Mouse (Mus musculus): ENCODE data around the gene Treml1. TPM values are rescaled to one million over a fixed set of nuclear protein-coding genes. Genes with fewer than 3 reads are reported as not detected.

Gene Treml1
- total and polyA plus RNA-seq, 2 experiments from 2014 or later: 0.21 to 0.66 TPM

GRCm38 (mm10) chr17:48389442-48389841 is 29.7 kb downstream of the Treml1 start:
- 92% methylated on average over 5 of the region's 5 CpGs for WGBS
- Histone ChIP-seq H3K4me1 (ENCODE audit: insufficient read depth, low read length) (no peaks in the 10 kb centered on the region), H3K36me3 (ENCODE audit: insufficient read depth, low read length) (peaks cover 65% of the 10 kb centered on the region), H3K9ac (replicated peaks; ENCODE audit: low read length, poor library complexity, severe bottlenecking) (no peak overlapping the region), H3K9me3 (ENCODE audit: low read length) (no peaks in the 10 kb centered on the region), H3K27me3 (ENCODE audit: insufficient read depth, low read length) (no peaks in the 10 kb centered on the region), H3K27ac (ENCODE audit: low read depth, low read length) (no peak overlapping the region), H3K4me2 (ENCODE audit: low read depth, low read length, poor library complexity, severe bottlenecking) (no peak overlapping the region), H3K4me3 (ENCODE audit: low read depth, low read length) (no peak overlapping the region)
- DNase-seq (ENCODE audit: low spot score) (no peak), ATAC-seq (ENCODE audit: low FRiP score) (no peak)
- no peak for TF ChIP-seq CTCF (IDR thresholded peaks at IDR 0.05)

GRCm38 (mm10) chr17:48391446-48391845 is 31.7 kb downstream of the Treml1 start:
- Histone ChIP-seq H3K27ac (ENCODE audit: low read depth, low read length) (no peak overlapping the region), H3K4me1 (ENCODE audit: insufficient read depth, low read length) (no peaks in the 10 kb centered on the region), H3K9ac (replicated peaks; ENCODE audit: low read length, poor library complexity, severe bottlenecking) (no peak overlapping the region), H3K4me2 (ENCODE audit: low read depth, low read length, poor library complexity, severe bottlenecking) (no peak overlapping the region), H3K27me3 (ENCODE audit: insufficient read depth, low read length) (no peaks in the 10 kb centered on the region), H3K4me3 (ENCODE audit: low read depth, low read length) (no peak overlapping the region), H3K36me3 (ENCODE audit: insufficient read depth, low read length) (peaks cover 71% of the 10 kb centered on the region), H3K9me3 (ENCODE audit: low read length) (no peaks in the 10 kb centered on the region)
- no peak for TF ChIP-seq CTCF (IDR thresholded peaks at IDR 0.05)
- no peak for DNase-seq (ENCODE audit: low spot score)
- no peak for ATAC-seq (ENCODE audit: low FRiP score)
- 89% methylated on average over 5 of the region's 5 CpGs for WGBS

GRCm38 (mm10) chr17:48392616-48393015 is 32.9 kb downstream of the Treml1 start:
- H3K9ac ChIP-seq (replicated peaks; ENCODE audit: low read length, poor library complexity, severe bottlenecking): no peak overlapping the region
- DNase-seq (ENCODE audit: low spot score) (no peak), ATAC-seq (ENCODE audit: low FRiP score) (no peak)
- no peaks in the 10 kb centered on the region for H3K27me3 ChIP-seq (ENCODE audit: insufficient read depth, low read length)
- TF ChIP-seq CTCF (IDR thresholded peaks at IDR 0.05): no peak
- H3K4me2 ChIP-seq (ENCODE audit: low read depth, low read length, poor library complexity, severe bottlenecking): no peak overlapping the region
- H3K36me3 ChIP-seq (ENCODE audit: insufficient read depth, low read length): peaks cover 67% of the 10 kb centered on the region
- 99% methylated on average over 3 of the region's 3 CpGs for WGBS
- H3K4me1 ChIP-seq (ENCODE audit: insufficient read depth, low read length): no peaks in the 10 kb centered on the region
- no peak overlapping the region for H3K4me3 ChIP-seq (ENCODE audit: low read depth, low read length)
- no peaks in the 10 kb centered on the region for H3K9me3 ChIP-seq (ENCODE audit: low read length)
- H3K27ac ChIP-seq (ENCODE audit: low read depth, low read length): no peak overlapping the region

- peaks cover 6% of the 10 kb centered on the region; the same call in 1 of the 2 replicates for H3K36me3 ChIP-seq (ENCODE audit: insufficient read depth, low read length)
- no peak for ATAC-seq (ENCODE audit: low FRiP score)
- no peaks in the 10 kb centered on the region for H3K4me1 ChIP-seq (ENCODE audit: insufficient read depth, low read length)
- no peaks in the 10 kb centered on the region for H3K27me3 ChIP-seq (ENCODE audit: insufficient read depth, low read length)
- no peak for TF ChIP-seq CTCF (IDR thresholded peaks at IDR 0.05)
- WGBS: 90% methylated on average over 4 of the region's 4 CpGs
- H3K4me2 ChIP-seq (ENCODE audit: low read depth, low read length, poor library complexity, severe bottlenecking): no peak overlapping the region
- no peaks in the 10 kb centered on the region for H3K9me3 ChIP-seq (ENCODE audit: low read length)
- no peak for DNase-seq (ENCODE audit: low spot score)
- no peak overlapping the region for H3K27ac ChIP-seq (ENCODE audit: low read depth, low read length)
- no peak overlapping the region for H3K9ac ChIP-seq (replicated peaks; ENCODE audit: low read length, poor library complexity, severe bottlenecking)
- no peak overlapping the region for H3K4me3 ChIP-seq (ENCODE audit: low read depth, low read length)
Observed at GRCm38 (mm10) chr17:48401710-48402109, 42.0 kb downstream of the Treml1 start.

DNA sequence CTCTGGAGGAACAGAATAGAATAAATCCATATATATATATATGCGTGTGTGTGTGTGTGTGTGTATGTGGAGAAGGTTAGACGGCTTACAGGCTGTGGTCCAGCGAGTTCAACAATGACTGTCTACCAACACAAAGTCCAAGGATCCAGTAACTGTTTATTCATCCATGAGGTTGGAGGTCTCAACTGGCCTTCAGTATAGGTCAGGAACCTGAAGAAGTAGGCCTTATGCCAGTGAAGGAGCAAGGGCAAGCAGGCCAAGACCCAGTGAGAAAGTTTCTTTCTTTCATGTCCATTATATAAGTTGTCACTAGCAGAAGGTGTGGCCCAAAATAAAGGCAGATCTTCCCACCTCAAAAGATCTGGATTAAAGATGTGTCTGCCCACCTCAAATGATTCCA is 43.0 kb downstream of the Treml1 start:
- no peak overlapping the region for H3K4me3 ChIP-seq (ENCODE audit: low read depth, low read length)
- H3K4me1 ChIP-seq (ENCODE audit: insufficient read depth, low read length): no peaks in the 10 kb centered on the region
- 94% methylated on average over 3 of the region's 3 CpGs for WGBS
- H3K36me3 ChIP-seq (ENCODE audit: insufficient read depth, low read length): peaks cover 6% of the 10 kb centered on the region; the same call in 1 of the 2 replicates
- H3K9ac ChIP-seq (replicated peaks; ENCODE audit: low read length, poor library complexity, severe bottlenecking): no peak overlapping the region
- H3K9me3 ChIP-seq (ENCODE audit: low read length): no peaks in the 10 kb centered on the region
- no peak overlapping the region for H3K4me2 ChIP-seq (ENCODE audit: low read depth, low read length, poor library complexity, severe bottlenecking)
- H3K27ac ChIP-seq (ENCODE audit: low read depth, low read length): no peak overlapping the region
- DNase-seq (ENCODE audit: low spot score) (no peak), ATAC-seq (ENCODE audit: low FRiP score) (no peak)
- no peak for TF ChIP-seq CTCF (IDR thresholded peaks at IDR 0.05)
- H3K27me3 ChIP-seq (ENCODE audit: insufficient read depth, low read length): no peaks in the 10 kb centered on the region

DNA sequence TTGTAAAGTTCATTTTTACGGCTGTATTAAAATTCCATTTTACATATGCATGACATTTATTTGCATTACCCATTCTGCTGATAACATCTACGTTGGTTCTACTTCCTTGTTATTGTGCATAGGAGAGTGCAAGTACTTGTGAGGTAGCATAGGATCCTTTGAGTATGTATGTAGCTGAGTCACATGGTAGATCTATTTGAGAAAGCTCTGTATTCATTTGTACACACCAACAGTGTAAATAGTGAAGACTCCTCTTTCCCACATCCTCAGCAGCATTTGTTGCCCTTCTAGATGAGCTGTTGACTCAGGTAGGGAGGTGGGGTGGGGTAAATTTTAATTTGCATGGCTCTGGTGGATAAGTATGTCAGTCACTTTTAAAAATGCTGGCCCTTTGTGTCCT is 44.1 kb downstream of the Treml1 start:
- no peak for DNase-seq (ENCODE audit: low spot score)
- H3K9me3 ChIP-seq (ENCODE audit: low read length): no peaks in the 10 kb centered on the region
- H3K27ac ChIP-seq (ENCODE audit: low read depth, low read length): no peak overlapping the region
- H3K4me3 ChIP-seq (ENCODE audit: low read depth, low read length): no peak overlapping the region
- no peak overlapping the region for H3K4me2 ChIP-seq (ENCODE audit: low read depth, low read length, poor library complexity, severe bottlenecking)
- TF ChIP-seq CTCF (IDR thresholded peaks at IDR 0.05): no peak
- no peaks in the 10 kb centered on the region for H3K27me3 ChIP-seq (ENCODE audit: insufficient read depth, low read length)
- no peak for ATAC-seq (ENCODE audit: low FRiP score)
- no peak overlapping the region for H3K9ac ChIP-seq (replicated peaks; ENCODE audit: low read length, poor library complexity, severe bottlenecking)
- 0 out of 2 replicates have a peak, but pooled peaks cover under 1% of the 10 kb centered on the region for H3K36me3 ChIP-seq (ENCODE audit: insufficient read depth, low read length)
- H3K4me1 ChIP-seq (ENCODE audit: insufficient read depth, low read length): no peaks in the 10 kb centered on the region
- WGBS: 95% methylated on average over 2 of the region's 2 CpGs

Measured in midbrain, postnatal 0 days (tissue).